Mouse (Mus musculus) macrophage (primary cell): ENCODE data around the gene Tfpt. TPM values are rescaled to one million over a fixed set of nuclear protein-coding genes. Genes with fewer than 3 reads are reported as not detected.

ENCODE experiments used
- H3K27ac ChIP-seq: fragments of 350-480 bp; formaldehyde crosslinking; 2 replicates; pipeline ENCODE4 v1.9.0; 2021
- H3K36me3 ChIP-seq: fragments of 350-480 bp; formaldehyde crosslinking; 2 replicates; pipeline ENCODE4 v1.9.0; 2021; ENCODE audit errors: inconsistent target
- H3K4me3 ChIP-seq: fragments of 350-480 bp; formaldehyde crosslinking; 2 replicates; pipeline ENCODE4 v1.9.0; 2021; ENCODE audit errors: inconsistent target
- H3K79me2 ChIP-seq: fragments of 350-480 bp; formaldehyde crosslinking; 2 replicates; pipeline ENCODE4 v1.9.0; 2021; ENCODE audit errors: inconsistent target
- WGBS: methylation state at CpG from one replicate; pipeline ENCODE4 v1.1.7; 2026; ENCODE audit warnings: inconsistent platforms; ENCODE audit not compliant: missing documents; 5-methylcytosine and 5-hydroxymethylcytosine counted together
- polyA plus RNA-seq: library from polyadenylated mRNA; stranded (reverse); fragments of 250-400 nt; gene quantifications from 3 replicates; pipeline ENCODE4 v1.2.4, GENCODE M21; 2018; ENCODE audit warnings: inconsistent platforms
- total RNA-seq, 78 experiments: library from RNA; depleted of rRNA; stranded (reverse); fragments of 250-400 nt; gene quantifications; 1 replicate in 9 of 78; 2 replicates in 24 of 78; 3 replicates in 43 of 78; 4 replicates in 2 of 78; pipeline ENCODE4 v1.2.4; 2018; ENCODE audit warnings: inconsistent platforms in 56 of 78

The Tfpt gene
- total RNA-seq (2018; cell fraction: chromatin; rRNA removed) = 10 to 100 TPM in 22 of 26 experiments, 1 to 10 TPM in 4; 4.5 to 53.8 (median 25.3) TPM
- total RNA-seq (2018; cell fraction: cytosol; rRNA removed) = 10 to 100 TPM; 11.7 to 25.0 (median 21.2) TPM
- 10 to 100 TPM in 23 of 26 experiments, 1 to 10 TPM in 3; 7.5 to 37.3 (median 19.6) TPM for total RNA-seq (2018; cell fraction: nucleus; rRNA removed)
- polyA plus RNA-seq = 16.1 to 19.8 TPM (median 18.6 TPM) in 3 replicates

- H3K36me3 ChIP-seq = peaks cover 32% of the 10 kb centered on the region
- peaks cover 63% of the 10 kb centered on the region for H3K79me2 ChIP-seq
- WGBS = 1% methylated on average over 46 of the region's 47 CpGs
- H3K4me3 ChIP-seq = peak within 1 kb of the TSS; percentile 95
- H3K27ac ChIP-seq = peak within 1 kb of the TSS; percentile 76
These were observed at the start of gene Tfpt, which contains the start of gene Prpf31 for GRCm38 (mm10) chr7:3629543-3630477. Gene Tfpt (minus strand): TSS chr7:3629929. Gene Prpf31 (plus strand): TSS chr7:3629985.

GRCm38 (mm10) chr7:3677342-3677741 is 47.6 kb upstream of the Tfpt start, which contains the start of gene Tmc4:
Gene Tmc4 (minus strand): TSS chr7:3677553.
- no peaks in the 10 kb centered on the region for H3K36me3 ChIP-seq
- WGBS = 82% methylated on average over 8 of the region's 9 CpGs

DNA sequence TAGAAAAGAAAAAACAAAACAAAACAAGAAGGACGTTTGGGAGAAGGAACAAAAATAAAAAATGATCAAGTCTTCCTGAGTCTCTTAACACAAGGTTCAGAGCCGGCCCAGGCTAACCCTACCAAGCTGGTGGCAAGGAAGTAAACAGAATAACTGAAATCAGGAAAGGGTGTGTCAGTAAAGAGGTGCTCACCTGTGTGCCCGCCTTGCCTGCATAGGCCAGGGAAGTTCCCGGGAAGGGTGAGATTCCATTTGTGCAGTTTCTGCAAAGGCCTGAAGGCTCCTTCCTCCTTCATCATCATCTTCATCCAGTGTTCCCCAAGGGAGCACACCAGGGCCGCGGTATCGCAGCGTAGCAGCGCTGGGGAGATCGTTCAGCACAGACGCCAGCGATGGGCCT is 46.6 kb upstream of the Tfpt start:
- 89% methylated on average over 12 of the region's 12 CpGs for WGBS

More at GRCm38 (mm10) chr7:3677342-3677741, 47.6 kb upstream of the Tfpt start, which contains the start of gene Tmc4:
- Histone ChIP-seq H3K4me3 (no peak within 1 kb of the TSS), H3K27ac (no peak within 1 kb of the TSS), H3K79me2 (no peaks in the 10 kb centered on the region)

GRCm38 (mm10) chr7:3675228-3675548 is 45.5 kb upstream of the Tfpt start:
- 73% methylated on average over 3 of the region's 3 CpGs for WGBS
- Histone ChIP-seq H3K27ac (no peak overlapping the region), H3K36me3 (no peaks in the 10 kb centered on the region), H3K79me2 (no peaks in the 10 kb centered on the region), H3K4me3 (no peak overlapping the region)

More for the DNA sequence above, 46.6 kb upstream of the Tfpt start:
- no peak overlapping the region for H3K27ac ChIP-seq
- H3K79me2 ChIP-seq = no peaks in the 10 kb centered on the region
- H3K4me3 ChIP-seq = no peak overlapping the region
- no peaks in the 10 kb centered on the region for H3K36me3 ChIP-seq

- H3K36me3 ChIP-seq = no peaks in the 10 kb centered on the region
- WGBS = 75% methylated on average over 10 of the region's 10 CpGs
These were observed 44.9 kb upstream of the Tfpt start for GRCm38 (mm10) chr7:3674507-3675227.

DNA sequence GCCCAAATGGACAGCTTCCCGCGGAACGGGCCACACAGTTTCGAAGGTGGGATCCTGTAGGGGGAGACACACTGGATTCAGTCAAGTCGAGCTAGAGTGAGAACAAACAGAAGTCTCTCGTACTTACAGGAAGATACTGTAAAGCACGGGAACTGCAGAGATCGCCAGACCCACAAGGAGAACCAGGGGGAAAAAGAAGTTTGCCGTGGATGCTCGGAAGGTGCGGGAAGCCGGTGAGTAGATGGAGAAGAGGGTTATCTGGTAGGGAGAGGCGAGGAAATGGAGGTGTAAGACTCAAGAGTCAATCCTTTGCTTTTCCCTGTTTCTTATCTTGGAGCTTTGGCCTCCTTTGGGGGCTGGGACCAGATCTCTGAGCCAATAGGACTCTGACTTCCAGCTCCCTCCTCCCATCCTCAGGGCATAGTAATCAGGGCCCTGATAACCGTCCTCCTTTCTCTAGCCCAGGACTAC is 37.2 kb upstream of the Tfpt start:
- H3K27ac ChIP-seq = no peak overlapping the region
- peaks cover 8% of the 10 kb centered on the region; the same call in 1 of the 2 replicates for H3K36me3 ChIP-seq
- H3K4me3 ChIP-seq = no peak overlapping the region
- peaks cover 23% of the 10 kb centered on the region for H3K79me2 ChIP-seq
- WGBS = 44% methylated on average over 14 of the region's 14 CpGs

More at GRCm38 (mm10) chr7:3674507-3675227, 44.9 kb upstream of the Tfpt start:
- no peak overlapping the region for H3K27ac ChIP-seq
- no peak overlapping the region for H3K4me3 ChIP-seq
- H3K79me2 ChIP-seq = no peaks in the 10 kb centered on the region

- WGBS = 3% methylated on average over 45 of the region's 45 CpGs
- Histone ChIP-seq H3K36me3 (peaks cover 21% of the 10 kb centered on the region; the same call in 1 of the 2 replicates), H3K4me3 (peak within 1 kb of the TSS; percentile 79), H3K27ac (peak within 1 kb of the TSS; percentile 65), H3K79me2 (peaks cover 23% of the 10 kb centered on the region)
These were observed 35.7 kb upstream of the Tfpt start, which contains the start of gene Leng1 for GRCm38 (mm10) chr7:3665215-3666114. Gene Leng1 (minus strand): TSS chr7:3665840.

- Histone ChIP-seq H3K79me2 (peaks cover 23% of the 10 kb centered on the region), H3K27ac (peak overlapping the region; percentile 53), H3K4me3 (peak overlapping the region; percentile 79), H3K36me3 (peaks cover 29% of the 10 kb centered on the region)
- WGBS = 29% methylated on average over 15 of the region's 15 CpGs
These were observed 34.9 kb upstream of the Tfpt start for GRCm38 (mm10) chr7:3664524-3665214.

DNA sequence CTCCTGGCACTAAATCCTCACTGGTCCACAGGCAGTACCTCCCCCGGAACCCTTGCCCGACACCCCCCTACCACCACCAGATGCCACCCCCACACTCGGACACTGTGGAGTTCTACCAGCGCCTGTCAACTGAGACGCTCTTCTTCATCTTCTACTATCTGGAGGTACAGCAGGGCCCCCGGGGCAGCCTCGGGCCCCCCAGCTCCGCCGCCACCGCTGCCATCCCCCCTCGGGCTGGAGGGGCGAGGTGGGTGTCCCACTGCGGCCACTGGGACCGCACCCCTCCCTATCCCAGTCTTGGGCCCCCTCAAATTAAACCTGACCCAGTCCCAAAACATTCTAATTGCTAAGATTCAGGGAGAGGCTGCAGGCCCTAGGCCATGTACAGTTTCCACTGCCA is 28.8 kb upstream of the Tfpt start:
- Histone ChIP-seq H3K36me3 (peaks cover 83% of the 10 kb centered on the region), H3K4me3 (no peak overlapping the region)

DNA sequence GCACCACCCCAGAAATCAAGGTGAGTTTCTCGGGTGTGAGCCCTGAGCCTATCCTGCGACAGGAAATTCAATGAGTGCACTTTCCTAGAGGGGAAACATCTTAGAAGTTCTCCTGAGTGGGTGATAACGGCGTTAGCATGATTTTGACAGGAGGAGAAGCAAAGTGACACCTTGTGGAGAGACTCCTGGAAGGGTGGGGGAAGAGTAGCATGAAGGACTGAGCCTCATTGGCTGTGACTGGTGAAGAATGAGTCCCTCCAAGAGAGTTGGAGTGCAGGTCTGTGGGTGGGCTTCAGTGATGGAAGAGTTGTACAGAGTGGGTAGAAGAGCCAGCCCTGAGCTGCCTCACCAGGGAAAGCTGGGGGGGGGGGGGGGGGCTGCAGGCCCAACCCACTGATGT is 27.2 kb upstream of the Tfpt start:
- Histone ChIP-seq H3K4me3 (no peak overlapping the region), H3K36me3 (peaks cover 90% of the 10 kb centered on the region), H3K79me2 (no peaks in the 10 kb centered on the region; the same call in 1 of the 2 replicates), H3K27ac (no peak overlapping the region)
- WGBS = 100% methylated on average over 4 of the region's 4 CpGs

More for the DNA sequence above, 28.8 kb upstream of the Tfpt start:
- 100% methylated on average over 2 of the region's 14 CpGs for WGBS
- peaks cover 8% of the 10 kb centered on the region for H3K79me2 ChIP-seq
- H3K27ac ChIP-seq = no peak overlapping the region

- 63% methylated on average over 4 of the region's 4 CpGs for WGBS
- no peak overlapping the region for H3K27ac ChIP-seq
- peaks cover 16% of the 10 kb centered on the region for H3K36me3 ChIP-seq
- peak overlapping the region; percentile 58 for H3K4me3 ChIP-seq
- peaks cover 47% of the 10 kb centered on the region for H3K79me2 ChIP-seq
These were observed 16.9 kb upstream of the Tfpt start for GRCm38 (mm10) chr7:3646641-3647040.

DNA sequence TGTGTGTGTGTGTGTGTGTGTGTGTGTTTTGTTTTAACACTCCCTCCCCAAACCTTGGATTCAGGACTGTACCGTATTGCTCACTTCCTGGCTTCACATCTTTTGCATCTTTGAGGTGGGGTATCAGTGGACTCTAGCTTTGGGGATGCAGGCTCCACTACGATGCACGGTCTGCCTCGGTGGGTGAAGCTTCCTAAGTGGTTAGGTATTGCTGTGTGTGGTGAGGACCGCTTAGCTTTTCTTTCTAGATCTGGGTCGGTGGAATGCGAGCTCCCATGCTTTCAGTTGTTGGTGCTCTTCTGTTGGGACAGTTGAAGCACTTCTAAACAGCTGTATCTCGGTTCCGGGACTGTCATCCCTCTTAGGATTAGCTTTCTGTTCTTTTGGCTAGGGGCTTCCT is 16.5 kb upstream of the Tfpt start:
- WGBS = 19% methylated on average over 8 of the region's 9 CpGs
- Histone ChIP-seq H3K79me2 (peaks cover 47% of the 10 kb centered on the region), H3K36me3 (peaks cover 16% of the 10 kb centered on the region), H3K27ac (peak overlapping the region; percentile 42), H3K4me3 (peak overlapping the region; percentile 58)

DNA sequence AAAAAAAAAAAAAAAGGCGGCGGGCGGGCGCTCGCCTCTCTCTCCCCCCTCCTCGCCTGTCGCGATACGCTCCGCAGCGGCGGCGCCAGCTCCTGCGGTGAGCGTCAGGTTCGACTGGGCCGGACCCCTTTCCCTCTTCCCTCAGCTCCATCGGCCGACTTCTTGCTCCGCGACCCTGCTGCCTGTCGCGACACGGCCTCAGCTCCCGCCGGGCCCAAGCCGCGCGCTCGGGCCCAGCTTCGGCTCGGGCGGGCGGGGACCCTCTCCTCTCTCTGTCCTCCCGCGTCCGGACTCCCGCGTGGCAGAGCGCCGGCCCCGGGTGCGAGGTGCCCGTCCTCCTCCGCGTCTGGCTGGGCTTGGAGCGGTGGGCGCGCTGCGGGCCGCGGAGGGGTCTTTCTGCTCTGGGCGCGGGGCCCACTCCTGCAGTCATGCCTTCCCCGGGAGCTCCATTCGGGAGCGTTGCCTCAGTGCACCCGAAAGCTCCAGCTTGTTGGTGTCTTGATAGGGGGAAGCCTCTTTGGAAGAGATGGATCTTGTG is 15.8 kb upstream of the Tfpt start:
- under 1% methylated on average over 50 of the region's 58 CpGs for WGBS
- H3K36me3 ChIP-seq = peaks cover 17% of the 10 kb centered on the region; the same call in 1 of the 2 replicates

More for the DNA sequence above, 15.8 kb upstream of the Tfpt start:
- peak overlapping the region; percentile 58 for H3K4me3 ChIP-seq
- H3K79me2 ChIP-seq = peaks cover 47% of the 10 kb centered on the region
- peak overlapping the region; percentile 78 for H3K27ac ChIP-seq
